Mouse (Mus musculus): Measurements from ENCODE around the gene Lgals2. TPM values are rescaled to one million over a fixed set of nuclear protein-coding genes. Genes with fewer than 3 reads are reported as not detected.

The Lgals2 gene
- polyA plus RNA-seq, 1 experiment from 2014 or later = not detected

DNA sequence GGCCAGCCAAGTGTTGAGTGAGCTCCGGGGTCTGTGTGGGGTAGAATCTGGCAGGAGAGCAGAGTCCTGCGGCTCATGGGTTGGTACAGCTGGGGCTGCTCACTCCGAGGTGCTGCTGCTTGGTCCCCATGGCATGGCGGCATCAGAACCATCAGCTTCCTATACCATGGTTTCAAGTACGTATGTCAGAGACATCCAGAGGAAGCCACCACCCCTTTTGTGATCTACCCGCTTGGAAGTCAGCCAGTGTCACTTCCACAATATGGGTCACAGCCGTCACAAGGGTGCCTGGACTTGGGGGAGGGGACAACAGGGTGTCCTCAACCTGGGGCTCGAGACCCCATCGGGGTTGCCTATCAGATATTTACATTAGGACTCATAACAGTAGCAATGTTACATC is 45.2 kb downstream of the Lgals2 start:
- Histone ChIP-seq H3K27ac (replicated peaks; ENCODE audit: low read depth, low read length) (no peak overlapping the region), H3K9me3 (ENCODE audit: control insufficient read depth, low read length) (no peaks in the 10 kb centered on the region), H3K9ac (ENCODE audit: low read length) (no peak overlapping the region), H3K27me3 (ENCODE audit: control insufficient read depth, insufficient read depth, low read length) (peaks cover 12% of the 10 kb centered on the region), H3K36me3 (ENCODE audit: control insufficient read depth, insufficient read depth, low read length) (no peaks in the 10 kb centered on the region), H3K4me2 (ENCODE audit: low read depth, severe bottlenecking) (no peak overlapping the region), H3K4me3 (ENCODE audit: low read depth, low read length) (no peak overlapping the region), H3K4me1 (ENCODE audit: control insufficient read depth, insufficient read depth, low read length) (0 out of 2 replicates have a peak, but pooled peaks cover 2% of the 10 kb centered on the region)
- no peak for DNase-seq (ENCODE audit: low spot score)
- WGBS = 81% methylated on average over 9 of the region's 9 CpGs
- no peak for ATAC-seq (ENCODE audit: insufficient number of reproducible peaks, low FRiP score, low TSS enrichment, low read depth)

DNA sequence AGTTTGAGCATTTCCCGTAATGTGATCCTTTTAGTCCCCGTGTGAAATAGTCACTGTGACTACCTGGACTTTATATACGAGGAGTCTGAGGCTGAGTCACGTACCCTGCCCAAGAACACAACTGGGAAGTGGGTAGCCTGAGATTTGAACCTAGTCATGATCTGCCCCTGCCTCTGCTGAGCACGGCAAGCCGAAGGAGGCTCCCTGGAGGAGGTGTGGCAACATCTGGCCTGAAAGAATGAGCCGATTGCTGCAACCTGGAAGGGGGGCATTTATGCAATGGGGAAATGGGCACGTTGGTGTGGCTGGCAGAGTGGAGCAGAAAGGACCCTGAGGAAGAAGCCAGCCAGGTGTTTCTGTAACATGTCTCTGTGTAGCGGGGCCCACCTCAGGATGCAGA is 45.6 kb downstream of the Lgals2 start:
- 58% methylated on average over 9 of the region's 9 CpGs for WGBS
- Histone ChIP-seq H3K4me3 (ENCODE audit: low read depth, low read length) (no peak overlapping the region), H3K4me2 (ENCODE audit: low read depth, severe bottlenecking) (no peak overlapping the region), H3K36me3 (ENCODE audit: control insufficient read depth, insufficient read depth, low read length) (no peaks in the 10 kb centered on the region), H3K27ac (replicated peaks; ENCODE audit: low read depth, low read length) (no peak overlapping the region), H3K9me3 (ENCODE audit: control insufficient read depth, low read length) (no peaks in the 10 kb centered on the region), H3K9ac (ENCODE audit: low read length) (no peak overlapping the region), H3K27me3 (ENCODE audit: control insufficient read depth, insufficient read depth, low read length) (peaks cover 14% of the 10 kb centered on the region), H3K4me1 (ENCODE audit: control insufficient read depth, insufficient read depth, low read length) (0 out of 2 replicates have a peak, but pooled peaks cover 2% of the 10 kb centered on the region)
- no peak for DNase-seq (ENCODE audit: low spot score)
- ATAC-seq (ENCODE audit: insufficient number of reproducible peaks, low FRiP score, low TSS enrichment, low read depth) = no peak

DNA sequence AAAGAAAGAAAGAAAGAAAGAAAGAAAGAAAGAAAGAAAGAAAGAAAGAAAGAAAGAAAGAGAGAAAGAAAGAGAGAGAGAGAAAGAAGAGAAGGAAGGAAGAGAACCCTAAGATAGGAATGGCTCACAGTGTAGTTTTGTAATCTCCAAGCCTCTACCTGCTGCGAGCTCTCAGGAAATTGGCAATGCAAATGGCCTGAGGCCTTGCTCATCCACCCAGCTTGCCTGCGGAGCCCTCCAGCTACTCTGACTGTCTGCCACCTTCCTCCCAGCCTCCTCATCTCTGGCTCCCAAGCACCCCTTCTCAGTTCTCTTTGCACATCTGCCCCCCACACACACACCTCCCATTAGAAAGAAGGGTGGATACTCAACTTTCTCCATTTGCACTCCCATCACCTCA is 46.3 kb downstream of the Lgals2 start:
- H3K9ac ChIP-seq (ENCODE audit: low read length) = no peak overlapping the region
- 82% methylated on average over 2 of the region's 2 CpGs for WGBS
- DNase-seq (ENCODE audit: low spot score) (no peak), ATAC-seq (ENCODE audit: insufficient number of reproducible peaks, low FRiP score, low TSS enrichment, low read depth) (no peak)
- no peak overlapping the region for H3K4me3 ChIP-seq (ENCODE audit: low read depth, low read length)
- H3K27ac ChIP-seq (replicated peaks; ENCODE audit: low read depth, low read length) = no peak overlapping the region
- no peaks in the 10 kb centered on the region for H3K9me3 ChIP-seq (ENCODE audit: control insufficient read depth, low read length)
- H3K4me2 ChIP-seq (ENCODE audit: low read depth, severe bottlenecking) = no peak overlapping the region
- H3K27me3 ChIP-seq (ENCODE audit: control insufficient read depth, insufficient read depth, low read length) = peaks cover 18% of the 10 kb centered on the region
- no peaks in the 10 kb centered on the region for H3K36me3 ChIP-seq (ENCODE audit: control insufficient read depth, insufficient read depth, low read length)
- H3K4me1 ChIP-seq (ENCODE audit: control insufficient read depth, insufficient read depth, low read length) = 0 out of 2 replicates have a peak, but pooled peaks cover 2% of the 10 kb centered on the region

DNA sequence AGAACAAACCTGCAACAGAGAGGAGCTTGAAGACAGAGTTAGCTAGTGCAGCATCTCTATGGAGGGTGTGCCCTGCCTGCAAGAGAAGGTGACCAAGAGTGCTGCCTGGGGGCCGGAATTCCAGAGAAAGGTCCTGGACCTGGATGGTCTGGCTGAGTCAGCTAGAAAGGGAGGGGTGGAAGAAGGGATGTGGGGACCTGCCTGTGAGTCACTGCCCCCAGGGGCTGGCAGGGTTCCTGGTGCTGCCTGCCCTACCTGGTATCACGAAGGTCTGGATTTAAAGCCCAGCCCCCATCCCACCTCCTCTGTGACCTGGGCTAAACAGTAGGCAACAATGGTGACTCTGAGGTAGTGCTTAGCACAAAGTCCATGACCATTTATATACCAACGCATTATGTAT is 48.2 kb downstream of the Lgals2 start:
- ATAC-seq (ENCODE audit: insufficient number of reproducible peaks, low FRiP score, low TSS enrichment, low read depth) = no peak
- Histone ChIP-seq H3K27ac (replicated peaks; ENCODE audit: low read depth, low read length) (no peak overlapping the region), H3K9ac (ENCODE audit: low read length) (no peak overlapping the region), H3K27me3 (ENCODE audit: control insufficient read depth, insufficient read depth, low read length) (peaks cover 37% of the 10 kb centered on the region), H3K4me1 (ENCODE audit: control insufficient read depth, insufficient read depth, low read length) (0 out of 2 replicates have a peak, but pooled peaks cover 10% of the 10 kb centered on the region), H3K36me3 (ENCODE audit: control insufficient read depth, insufficient read depth, low read length) (no peaks in the 10 kb centered on the region), H3K4me3 (ENCODE audit: low read depth, low read length) (no peak overlapping the region), H3K4me2 (ENCODE audit: low read depth, severe bottlenecking) (no peak overlapping the region), H3K9me3 (ENCODE audit: control insufficient read depth, low read length) (no peaks in the 10 kb centered on the region)
- no peak for DNase-seq (ENCODE audit: low spot score)
- WGBS = 70% methylated on average over 3 of the region's 3 CpGs

DNA sequence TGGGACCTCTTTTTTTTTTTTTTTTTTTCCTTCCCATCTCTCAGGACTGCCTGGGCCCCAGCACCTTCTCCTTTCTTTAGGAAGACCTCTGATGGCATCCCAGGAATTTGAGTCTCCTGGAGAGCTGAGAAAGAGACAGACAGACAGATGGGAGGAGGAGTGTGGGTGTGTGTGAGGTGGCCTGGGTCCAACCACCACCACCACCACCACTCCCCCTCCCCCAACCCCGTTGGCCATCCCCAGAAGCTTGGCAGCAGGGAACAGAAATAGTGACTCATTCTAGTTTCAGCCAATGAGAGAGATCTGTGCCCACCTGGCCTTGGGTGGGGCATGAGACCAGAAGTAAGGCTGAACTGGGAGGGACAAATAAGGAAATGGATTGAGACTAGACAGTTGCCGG is 48.7 kb downstream of the Lgals2 start:
- ATAC-seq (ENCODE audit: insufficient number of reproducible peaks, low FRiP score, low TSS enrichment, low read depth) (no peak), DNase-seq (ENCODE audit: low spot score) (no peak)
- Histone ChIP-seq H3K27me3 (ENCODE audit: control insufficient read depth, insufficient read depth, low read length) (peaks cover 42% of the 10 kb centered on the region), H3K4me2 (ENCODE audit: low read depth, severe bottlenecking) (no peak overlapping the region), H3K4me1 (ENCODE audit: control insufficient read depth, insufficient read depth, low read length) (0 out of 2 replicates have a peak, but pooled peaks cover 10% of the 10 kb centered on the region), H3K9me3 (ENCODE audit: control insufficient read depth, low read length) (no peaks in the 10 kb centered on the region), H3K4me3 (ENCODE audit: low read depth, low read length) (no peak overlapping the region), H3K9ac (ENCODE audit: low read length) (no peak overlapping the region), H3K36me3 (ENCODE audit: control insufficient read depth, insufficient read depth, low read length) (no peaks in the 10 kb centered on the region), H3K27ac (replicated peaks; ENCODE audit: low read depth, low read length) (no peak overlapping the region)
- WGBS = 50% methylated on average over 2 of the region's 2 CpGs

DNA sequence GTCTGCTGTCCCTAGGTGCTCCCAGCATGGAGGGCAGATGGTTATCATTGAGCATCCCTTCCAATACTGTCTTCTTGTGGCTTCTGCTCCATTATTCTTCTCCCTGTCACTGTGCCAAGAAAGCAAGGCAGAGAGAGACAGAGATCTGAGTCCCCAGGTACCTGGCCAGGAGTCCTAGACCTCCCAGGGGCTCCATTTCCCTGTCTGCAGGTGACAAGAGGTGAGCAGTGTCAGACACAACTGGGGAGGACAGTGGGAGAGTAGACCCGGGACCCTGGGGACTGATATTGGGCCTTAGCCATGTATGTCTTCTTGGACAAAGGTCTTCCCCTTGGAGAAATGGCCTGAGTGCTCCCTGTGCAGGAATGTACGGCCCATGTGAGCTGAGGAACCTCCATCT is 50.0 kb downstream of the Lgals2 start:
- Histone ChIP-seq H3K27me3 (ENCODE audit: control insufficient read depth, insufficient read depth, low read length) (peaks cover 53% of the 10 kb centered on the region), H3K4me1 (ENCODE audit: control insufficient read depth, insufficient read depth, low read length) (0 out of 2 replicates have a peak, but pooled peaks cover 10% of the 10 kb centered on the region)
- ATAC-seq (ENCODE audit: insufficient number of reproducible peaks, low FRiP score, low TSS enrichment, low read depth) = no peak

DNA sequence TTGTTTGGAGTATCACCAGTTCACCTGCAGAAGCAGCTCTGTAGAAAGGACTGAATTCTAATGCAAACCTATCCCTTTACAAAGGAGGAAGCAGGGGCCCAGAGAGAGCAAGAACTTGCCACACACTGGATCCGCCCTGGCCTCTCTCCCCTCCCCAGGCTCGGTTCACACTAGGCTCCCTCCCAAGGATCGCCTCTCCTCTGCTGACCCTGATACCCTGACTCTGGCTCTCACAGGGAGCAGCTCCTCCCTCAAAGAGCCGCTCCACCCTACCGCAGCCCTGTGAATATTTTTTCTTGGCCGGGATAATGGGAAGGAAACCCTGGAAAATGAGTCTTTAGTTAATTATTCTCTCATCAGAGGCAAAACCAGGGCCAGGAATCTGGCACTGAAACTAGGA is 51.0 kb downstream of the Lgals2 start:
- Histone ChIP-seq H3K36me3 (ENCODE audit: control insufficient read depth, insufficient read depth, low read length) (no peaks in the 10 kb centered on the region), H3K4me1 (ENCODE audit: control insufficient read depth, insufficient read depth, low read length) (0 out of 2 replicates have a peak, but pooled peaks cover 8% of the 10 kb centered on the region), H3K9me3 (ENCODE audit: control insufficient read depth, low read length) (no peaks in the 10 kb centered on the region), H3K27me3 (ENCODE audit: control insufficient read depth, insufficient read depth, low read length) (peaks cover 55% of the 10 kb centered on the region), H3K4me2 (ENCODE audit: low read depth, severe bottlenecking) (no peak overlapping the region), H3K4me3 (ENCODE audit: low read depth, low read length) (no peak overlapping the region), H3K27ac (replicated peaks; ENCODE audit: low read depth, low read length) (no peak overlapping the region), H3K9ac (ENCODE audit: low read length) (no peak overlapping the region)
- DNase-seq (ENCODE audit: low spot score) (no peak), ATAC-seq (ENCODE audit: insufficient number of reproducible peaks, low FRiP score, low TSS enrichment, low read depth) (no peak)
- 11% methylated on average over 6 of the region's 6 CpGs for WGBS

More for the DNA sequence above, 50.0 kb downstream of the Lgals2 start:
- no peaks in the 10 kb centered on the region for H3K36me3 ChIP-seq (ENCODE audit: control insufficient read depth, insufficient read depth, low read length)
- DNase-seq (ENCODE audit: low spot score) = no peak
- no peak overlapping the region for H3K4me2 ChIP-seq (ENCODE audit: low read depth, severe bottlenecking)
- no peak overlapping the region for H3K4me3 ChIP-seq (ENCODE audit: low read depth, low read length)
- H3K9ac ChIP-seq (ENCODE audit: low read length) = no peak overlapping the region
- WGBS = 78% methylated on average over 2 of the region's 2 CpGs
- H3K27ac ChIP-seq (replicated peaks; ENCODE audit: low read depth, low read length) = no peak overlapping the region
- H3K9me3 ChIP-seq (ENCODE audit: control insufficient read depth, low read length) = no peaks in the 10 kb centered on the region

DNA sequence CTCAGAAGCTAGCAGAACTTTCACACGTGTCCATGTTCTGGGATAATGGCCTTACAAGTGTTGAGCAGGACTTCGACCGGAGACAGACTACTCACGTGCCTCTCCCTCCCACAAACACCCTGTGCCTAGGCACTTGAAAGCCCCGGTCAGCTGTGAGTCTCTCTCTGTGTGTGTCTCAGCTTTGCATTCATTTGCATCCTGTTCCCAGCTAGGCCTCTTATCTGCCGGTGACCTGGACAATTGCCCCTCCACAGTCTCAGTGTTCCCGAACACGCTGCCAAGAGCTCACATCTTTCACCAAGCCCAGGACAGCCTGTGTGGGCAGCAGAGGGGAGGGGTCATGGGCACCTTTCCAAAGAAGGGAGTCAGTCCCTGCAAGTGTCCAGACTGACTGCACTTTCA is 51.8 kb downstream of the Lgals2 start:
- DNase-seq (ENCODE audit: low spot score) = no peak
- Histone ChIP-seq H3K9ac (ENCODE audit: low read length) (no peak overlapping the region), H3K9me3 (ENCODE audit: control insufficient read depth, low read length) (no peaks in the 10 kb centered on the region), H3K36me3 (ENCODE audit: control insufficient read depth, insufficient read depth, low read length) (no peaks in the 10 kb centered on the region), H3K4me1 (ENCODE audit: control insufficient read depth, insufficient read depth, low read length) (0 out of 2 replicates have a peak, but pooled peaks cover 8% of the 10 kb centered on the region), H3K27me3 (ENCODE audit: control insufficient read depth, insufficient read depth, low read length) (peaks cover 59% of the 10 kb centered on the region), H3K27ac (replicated peaks; ENCODE audit: low read depth, low read length) (no peak overlapping the region), H3K4me2 (ENCODE audit: low read depth, severe bottlenecking) (no peak overlapping the region; the same call in 1 of the 2 replicates), H3K4me3 (ENCODE audit: low read depth, low read length) (no peak overlapping the region)
- 4% methylated on average over 8 of the region's 8 CpGs for WGBS
- ATAC-seq (ENCODE audit: insufficient number of reproducible peaks, low FRiP score, low TSS enrichment, low read depth) = no peak
